Mouse (Mus musculus) heart, postnatal 0 days (tissue): Measurements from ENCODE around the gene Fhl2.

Source experiments
- CTCF ChIP-seq: IDR thresholded peaks from 2 replicates; pipeline ENCODE4 v1.5.1; 2016; ENCODE audit warnings: antibody characterized with exemption, control low read depth, low read depth
- EP300 ChIP-seq: IDR thresholded peaks from 2 replicates; pipeline ENCODE4 v1.6.1; 2016; ENCODE audit warnings: antibody characterized with exemption, low read depth

DNA sequence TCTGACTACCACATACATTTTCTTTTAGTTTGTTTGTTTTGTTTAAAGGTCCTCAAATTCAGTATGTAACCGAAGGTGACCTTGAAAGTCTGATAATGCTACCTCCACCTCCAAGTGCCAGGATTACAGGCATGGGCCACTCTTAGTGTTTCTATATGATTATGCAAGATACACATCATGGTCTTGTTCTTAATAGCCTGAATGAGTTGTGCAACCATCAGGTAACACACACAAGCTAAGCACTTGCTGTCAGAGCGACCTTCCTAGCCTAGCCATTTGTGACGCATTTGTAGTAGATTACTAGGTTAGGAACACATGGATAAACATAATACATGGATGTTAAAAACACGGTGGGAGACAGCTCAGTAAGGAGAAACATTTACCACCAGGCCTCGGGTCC, 113.8 kb downstream of the Fhl2 start:
- no peak for TF ChIP-seq EP300
- TF ChIP-seq CTCF, result no peak
